Mouse (Mus musculus) stomach, embryonic 16.5 days (tissue): ENCODE measurements at regions not wholly inside any gene's neighbourhood (a gene's known extent, or its start where the extent isn't known, plus 50 kb on each side); places are given as distances from the start of the nearest gene placed in this dataset.
A peak's percentile ranks its signal among the peaks of the same experiment; 100 is the strongest.

Experiments
- ATAC-seq: fragments of 200-750 bp; cut with Nextera tagmentation; 2 replicates; pipeline ENCODE4 v1.8.0; 2017; ENCODE audit warnings: moderate number of reproducible peaks, moderate TSS enrichment; ENCODE audit not compliant: insufficient read depth, low FRiP score
- H3K27ac ChIP-seq: fragments of 300-500 bp; sonication (generic); 2 replicates; pipeline ENCODE4 v1.5.1; 2014; ENCODE audit warnings: low read length
- H3K27me3 ChIP-seq: fragments of 300-500 bp; sonication (generic); 2 replicates; pipeline ENCODE4 v1.6.1; 2014; ENCODE audit warnings: low read length, control low read depth, mixed read lengths; ENCODE audit not compliant: control insufficient read depth, insufficient read depth
- H3K36me3 ChIP-seq: fragments of 300-500 bp; sonication (generic); 2 replicates; pipeline ENCODE4 v1.6.1; 2014; ENCODE audit warnings: low read length; ENCODE audit not compliant: control insufficient read depth, insufficient read depth
- H3K4me1 ChIP-seq: fragments of 300-500 bp; sonication (generic); 2 replicates; pipeline ENCODE4 v1.6.1; 2014; ENCODE audit warnings: low read length, control low read depth, mixed read lengths; ENCODE audit not compliant: control insufficient read depth, insufficient read depth
- H3K4me2 ChIP-seq: fragments of 300-500 bp; sonication (generic); 2 replicates; pipeline ENCODE4 v1.6.1; 2014; ENCODE audit warnings: low read depth, low read length, mixed read lengths
- H3K4me3 ChIP-seq: fragments of 300-500 bp; sonication (generic); replicated peaks from 2 replicates; pipeline ENCODE4 v1.5.1; 2014; ENCODE audit warnings: mild to moderate bottlenecking, low read length
- H3K9ac ChIP-seq: fragments of 300-500 bp; sonication (generic); 2 replicates; pipeline ENCODE4 v1.6.1; 2014; ENCODE audit warnings: low read length
- H3K9me3 ChIP-seq: fragments of 300-500 bp; sonication (generic); replicated peaks from 2 replicates; pipeline ENCODE4 v1.6.1; 2016; ENCODE audit warnings: low read length, control low read depth; ENCODE audit not compliant: control insufficient read depth
- whole genome bisulfite sequencing: fragments of 180-500 bp; shearing (Covaris S2); extraction: QIAGEN DNeasy Blood & Tissue Kit; methylation state at CpG from one replicate; pipeline ENCODE4 v1.1.7; 2014; 5-methylcytosine and 5-hydroxymethylcytosine counted together

GRCm38 (mm10) chr3:125155319-125155718, 248.6 kb upstream of the Ndst4 start:
- Histone ChIP-seq H3K27me3 (no peaks in the 10 kb centered on the region), H3K9ac (no peak overlapping the region), H3K4me3 (no peak overlapping the region), H3K27ac (no peak overlapping the region), H3K9me3 (no peaks in the 10 kb centered on the region), H3K4me1 (no peaks in the 10 kb centered on the region), H3K36me3 (no peaks in the 10 kb centered on the region), H3K4me2 (no peak overlapping the region)
- ATAC-seq = no peak
- 55% methylated on average over 1 of the region's 1 CpGs for WGBS

DNA sequence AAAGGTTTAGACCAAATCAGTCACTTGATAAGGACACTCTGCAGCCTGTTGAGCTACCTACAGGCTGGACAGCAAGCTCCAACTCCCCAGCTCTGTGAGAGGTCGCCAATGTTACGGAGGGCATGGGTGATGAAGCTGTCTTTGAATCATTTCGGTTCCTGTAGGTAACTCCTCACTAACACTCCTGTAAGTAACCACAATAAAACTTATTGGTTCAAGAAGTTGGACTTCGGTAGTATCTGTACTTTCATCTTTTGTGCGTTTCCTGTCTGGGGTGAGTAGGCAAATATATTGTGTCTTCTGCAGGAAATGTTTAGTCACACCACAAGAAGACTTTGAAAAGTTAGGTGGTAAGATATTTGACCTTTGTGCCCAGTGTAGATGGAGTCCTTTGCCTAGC, 244.1 kb upstream of the Ndst4 start:
- Histone ChIP-seq H3K27ac (no peak overlapping the region), H3K36me3 (no peaks in the 10 kb centered on the region), H3K27me3 (no peaks in the 10 kb centered on the region), H3K4me2 (no peak overlapping the region), H3K4me3 (no peak overlapping the region), H3K4me1 (no peaks in the 10 kb centered on the region), H3K9ac (no peak overlapping the region), H3K9me3 (no peaks in the 10 kb centered on the region)
- no peak for ATAC-seq
- WGBS = 87% methylated on average over 5 of the region's 5 CpGs

GRCm38 (mm10) chr3:125190571-125190970, 213.3 kb upstream of the Ndst4 start:
- no peaks in the 10 kb centered on the region for H3K9me3 ChIP-seq
- H3K36me3 ChIP-seq = no peaks in the 10 kb centered on the region
- no peaks in the 10 kb centered on the region for H3K4me1 ChIP-seq
- H3K4me2 ChIP-seq = no peak overlapping the region
- ATAC-seq = no peak
- no peaks in the 10 kb centered on the region for H3K27me3 ChIP-seq
- no peak overlapping the region for H3K27ac ChIP-seq
- H3K4me3 ChIP-seq = no peak overlapping the region
- no peak overlapping the region for H3K9ac ChIP-seq

GRCm38 (mm10) chr3:125220913-125221312, 183.0 kb upstream of the Ndst4 start:
- Histone ChIP-seq H3K9ac (no peak overlapping the region), H3K4me3 (no peak overlapping the region), H3K27ac (no peak overlapping the region), H3K27me3 (no peaks in the 10 kb centered on the region), H3K4me1 (no peaks in the 10 kb centered on the region), H3K4me2 (no peak overlapping the region), H3K9me3 (no peaks in the 10 kb centered on the region), H3K36me3 (no peaks in the 10 kb centered on the region)
- ATAC-seq = no peak
- 85% methylated on average over 2 of the region's 2 CpGs for WGBS

DNA sequence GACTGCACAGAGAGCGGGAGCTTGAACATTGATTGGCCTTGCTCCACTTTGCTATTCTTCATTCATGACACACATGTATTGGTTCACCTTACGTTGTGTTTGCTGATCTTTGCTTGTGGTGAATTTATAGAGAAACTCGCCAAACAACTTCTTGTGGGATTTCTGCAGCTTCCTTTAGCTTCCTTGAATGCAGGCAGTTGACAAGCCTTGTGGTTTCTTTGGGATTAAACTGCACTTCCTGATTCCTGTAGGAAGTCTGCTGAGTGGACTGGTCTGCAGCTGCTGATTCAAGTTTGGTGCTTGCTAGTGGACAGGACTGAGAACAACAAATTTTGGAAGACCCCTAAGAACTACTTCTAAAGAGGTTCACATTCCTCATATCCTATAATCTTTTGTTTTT, 152.8 kb upstream of the Ndst4 start:
- no peak overlapping the region for H3K4me3 ChIP-seq
- no peaks in the 10 kb centered on the region for H3K9me3 ChIP-seq
- no peak overlapping the region for H3K9ac ChIP-seq
- no peaks in the 10 kb centered on the region for H3K4me1 ChIP-seq
- ATAC-seq = no peak
- H3K36me3 ChIP-seq = no peaks in the 10 kb centered on the region
- WGBS = 68% methylated on average over 3 of the region's 3 CpGs
- no peak overlapping the region for H3K27ac ChIP-seq
- H3K4me2 ChIP-seq = no peak overlapping the region
- H3K27me3 ChIP-seq = no peaks in the 10 kb centered on the region

DNA sequence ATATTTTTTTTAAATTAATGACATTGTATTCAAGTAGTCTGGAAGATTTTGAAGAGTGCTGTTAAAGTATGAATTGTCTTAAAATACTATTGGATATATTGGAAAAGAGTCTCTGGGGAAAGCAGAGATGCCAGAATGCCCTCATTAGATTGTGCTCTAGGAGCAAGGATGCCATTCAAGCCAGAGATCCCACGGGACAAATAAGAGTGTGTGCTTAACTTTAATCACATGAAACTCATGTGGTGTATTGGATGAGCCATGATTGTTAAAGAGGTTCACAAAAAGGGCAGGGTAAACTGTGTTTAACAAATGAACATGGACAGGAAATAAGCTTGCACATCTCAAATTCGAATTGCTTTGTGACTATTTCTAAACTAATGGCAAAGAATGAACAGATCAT, 143.0 kb upstream of the Ndst4 start:
- Histone ChIP-seq H3K4me2 (no peak overlapping the region), H3K27ac (no peak overlapping the region), H3K4me3 (no peak overlapping the region), H3K9me3 (no peaks in the 10 kb centered on the region), H3K27me3 (no peaks in the 10 kb centered on the region), H3K9ac (no peak overlapping the region), H3K36me3 (no peaks in the 10 kb centered on the region), H3K4me1 (no peaks in the 10 kb centered on the region)
- 63% methylated on average over 2 of the region's 2 CpGs for WGBS
- ATAC-seq = no peak

GRCm38 (mm10) chr3:125270695-125271094, 133.2 kb upstream of the Ndst4 start:
- Histone ChIP-seq H3K4me2 (no peak overlapping the region), H3K4me3 (no peak overlapping the region), H3K27ac (no peak overlapping the region), H3K4me1 (no peaks in the 10 kb centered on the region), H3K9ac (no peak overlapping the region), H3K9me3 (no peaks in the 10 kb centered on the region), H3K27me3 (no peaks in the 10 kb centered on the region), H3K36me3 (no peaks in the 10 kb centered on the region)
- WGBS = 60% methylated on average over 5 of the region's 5 CpGs
- ATAC-seq = peak; percentile 71; the same call in 1 of the 2 replicates

- ATAC-seq = no peak
- Histone ChIP-seq H3K36me3 (no peaks in the 10 kb centered on the region), H3K27ac (no peak overlapping the region), H3K4me2 (no peak overlapping the region), H3K27me3 (no peaks in the 10 kb centered on the region), H3K9me3 (no peaks in the 10 kb centered on the region), H3K4me1 (no peaks in the 10 kb centered on the region), H3K9ac (no peak overlapping the region), H3K4me3 (no peak overlapping the region)
- 11% methylated on average over 2 of the region's 2 CpGs for whole genome bisulfite sequencing
These were observed 132.7 kb upstream of the Ndst4 start for GRCm38 (mm10) chr3:125271215-125271614.

- H3K4me2 ChIP-seq = no peak overlapping the region
- no peak for ATAC-seq
- H3K36me3 ChIP-seq = no peaks in the 10 kb centered on the region
- H3K9me3 ChIP-seq = no peaks in the 10 kb centered on the region
- H3K27ac ChIP-seq = no peak overlapping the region
- H3K4me3 ChIP-seq = no peak overlapping the region
- no peaks in the 10 kb centered on the region for H3K4me1 ChIP-seq
- no peaks in the 10 kb centered on the region for H3K27me3 ChIP-seq
- no peak overlapping the region for H3K9ac ChIP-seq
These were observed 125.3 kb upstream of the Ndst4 start for GRCm38 (mm10) chr3:125278605-125279004.

GRCm38 (mm10) chr3:125279007-125279406, 124.9 kb upstream of the Ndst4 start:
- no peak overlapping the region for H3K27ac ChIP-seq
- H3K4me1 ChIP-seq = no peaks in the 10 kb centered on the region
- H3K9me3 ChIP-seq = no peaks in the 10 kb centered on the region
- no peaks in the 10 kb centered on the region for H3K36me3 ChIP-seq
- no peak overlapping the region for H3K9ac ChIP-seq
- no peak for ATAC-seq
- no peak overlapping the region for H3K4me3 ChIP-seq
- no peaks in the 10 kb centered on the region for H3K27me3 ChIP-seq
- H3K4me2 ChIP-seq = no peak overlapping the region
- WGBS = 88% methylated on average over 2 of the region's 2 CpGs
